Mouse (Mus musculus): Measurements from ENCODE around the gene Irf3. TPM values are rescaled to one million over a fixed set of nuclear protein-coding genes. Genes with fewer than 3 reads are reported as not detected.

Gene Irf3
- polyA plus RNA-seq, 1 experiment from 2014 or later = 90.4 TPM

GRCm38 (mm10) chr7:44959874-44960511, 37.5 kb upstream of the Irf3 start:
- Histone ChIP-seq H3K27ac (no peak overlapping the region), H3K9ac (no peak overlapping the region), H3K4me2 (no peak overlapping the region), H3K9me3 (replicated peaks) (no peaks in the 10 kb centered on the region), H3K36me3 (peaks cover 36% of the 10 kb centered on the region), H3K27me3 (no peaks in the 10 kb centered on the region), H3K4me3 (replicated peaks) (no peak overlapping the region), H3K4me1 (peaks cover 9% of the 10 kb centered on the region)
- 81% methylated on average over 10 of the region's 10 CpGs for WGBS
- no peak for ATAC-seq (replicated peaks; ENCODE audit: low FRiP score)

GRCm38 (mm10) chr7:44960512-44960910, 36.9 kb upstream of the Irf3 start:
- Histone ChIP-seq H3K27ac (no peak overlapping the region), H3K27me3 (no peaks in the 10 kb centered on the region), H3K4me1 (peaks cover 9% of the 10 kb centered on the region), H3K9ac (no peak overlapping the region), H3K9me3 (replicated peaks) (no peaks in the 10 kb centered on the region), H3K4me2 (no peak overlapping the region), H3K4me3 (replicated peaks) (no peak overlapping the region), H3K36me3 (peaks cover 39% of the 10 kb centered on the region)
- WGBS = 82% methylated on average over 13 of the region's 13 CpGs
- ATAC-seq (replicated peaks; ENCODE audit: low FRiP score) = no peak

GRCm38 (mm10) chr7:44962337-44962736, 35.1 kb upstream of the Irf3 start:
- H3K4me2 ChIP-seq = no peak overlapping the region
- H3K4me1 ChIP-seq = peaks cover 7% of the 10 kb centered on the region

GRCm38 (mm10) chr7:44962831-44963230, 34.6 kb upstream of the Irf3 start:
- Histone ChIP-seq H3K27ac (no peak overlapping the region), H3K9me3 (replicated peaks) (no peaks in the 10 kb centered on the region), H3K36me3 (peaks cover 47% of the 10 kb centered on the region), H3K9ac (no peak overlapping the region), H3K4me2 (no peak overlapping the region), H3K4me3 (replicated peaks) (no peak overlapping the region), H3K27me3 (no peaks in the 10 kb centered on the region), H3K4me1 (0 out of 2 replicates have a peak, but pooled peaks cover 3% of the 10 kb centered on the region)
- 92% methylated on average over 5 of the region's 5 CpGs for WGBS
- ATAC-seq (replicated peaks; ENCODE audit: low FRiP score) = no peak

More at GRCm38 (mm10) chr7:44962337-44962736, 35.1 kb upstream of the Irf3 start:
- H3K27me3 ChIP-seq = no peaks in the 10 kb centered on the region
- H3K36me3 ChIP-seq = peaks cover 47% of the 10 kb centered on the region
- no peak overlapping the region for H3K4me3 ChIP-seq (replicated peaks)
- H3K9ac ChIP-seq = no peak overlapping the region
- 74% methylated on average over 8 of the region's 8 CpGs for WGBS
- H3K27ac ChIP-seq = no peak overlapping the region
- ATAC-seq (replicated peaks; ENCODE audit: low FRiP score) = no peak
- H3K9me3 ChIP-seq (replicated peaks) = no peaks in the 10 kb centered on the region

GRCm38 (mm10) chr7:44964990-44965389, 32.5 kb upstream of the Irf3 start:
- Histone ChIP-seq H3K36me3 (peaks cover 43% of the 10 kb centered on the region), H3K27ac (no peak overlapping the region), H3K27me3 (no peaks in the 10 kb centered on the region), H3K4me2 (no peak overlapping the region), H3K9me3 (replicated peaks) (no peaks in the 10 kb centered on the region), H3K9ac (no peak overlapping the region), H3K4me1 (0 out of 2 replicates have a peak, but pooled peaks cover 6% of the 10 kb centered on the region), H3K4me3 (replicated peaks) (no peak overlapping the region)
- WGBS = 96% methylated on average over 13 of the region's 13 CpGs
- no peak for ATAC-seq (replicated peaks; ENCODE audit: low FRiP score)

GRCm38 (mm10) chr7:44965975-44966374, 31.5 kb upstream of the Irf3 start:
- Histone ChIP-seq H3K27ac (no peak overlapping the region), H3K36me3 (peaks cover 42% of the 10 kb centered on the region), H3K9me3 (replicated peaks) (no peaks in the 10 kb centered on the region), H3K4me2 (no peak overlapping the region), H3K27me3 (no peaks in the 10 kb centered on the region), H3K4me1 (peaks cover 9% of the 10 kb centered on the region), H3K9ac (no peak overlapping the region), H3K4me3 (replicated peaks) (no peak overlapping the region)
- 78% methylated on average over 7 of the region's 7 CpGs for WGBS
- no peak for ATAC-seq (replicated peaks; ENCODE audit: low FRiP score)

- no peak overlapping the region for H3K27ac ChIP-seq
- H3K9ac ChIP-seq = no peak overlapping the region
- WGBS = 68% methylated on average over 15 of the region's 15 CpGs
- peaks cover 35% of the 10 kb centered on the region for H3K36me3 ChIP-seq
- peaks cover 14% of the 10 kb centered on the region for H3K4me1 ChIP-seq
- H3K4me2 ChIP-seq = no peak overlapping the region
- no peaks in the 10 kb centered on the region for H3K9me3 ChIP-seq (replicated peaks)
- H3K4me3 ChIP-seq (replicated peaks) = no peak overlapping the region
- ATAC-seq (replicated peaks; ENCODE audit: low FRiP score) = no peak
- H3K27me3 ChIP-seq = no peaks in the 10 kb centered on the region
Measured at GRCm38 (mm10) chr7:44966638-44967037, 30.8 kb upstream of the Irf3 start.

GRCm38 (mm10) chr7:44970231-44970691, 27.2 kb upstream of the Irf3 start:
- Histone ChIP-seq H3K27me3 (no peaks in the 10 kb centered on the region), H3K27ac (peak overlapping the region; percentile 95), H3K9me3 (replicated peaks) (no peaks in the 10 kb centered on the region), H3K4me2 (peak overlapping the region; percentile 84), H3K36me3 (peaks cover 11% of the 10 kb centered on the region), H3K4me3 (replicated peaks) (peak overlapping the region; percentile 67), H3K9ac (peak overlapping the region; percentile 58), H3K4me1 (peaks cover 36% of the 10 kb centered on the region)
- peak; percentile 97 for ATAC-seq (replicated peaks; ENCODE audit: low FRiP score)
- WGBS = under 1% methylated on average over 36 of the region's 36 CpGs

GRCm38 (mm10) chr7:44971142-44971541, 26.3 kb upstream of the Irf3 start:
- Histone ChIP-seq H3K27me3 (no peaks in the 10 kb centered on the region), H3K36me3 (peaks cover 17% of the 10 kb centered on the region), H3K4me1 (peaks cover 38% of the 10 kb centered on the region), H3K9ac (peak overlapping the region; percentile 58), H3K4me3 (replicated peaks) (peak overlapping the region; percentile 67), H3K27ac (no peak overlapping the region), H3K9me3 (replicated peaks) (no peaks in the 10 kb centered on the region), H3K4me2 (peak overlapping the region; percentile 84)
- WGBS = 66% methylated on average over 7 of the region's 7 CpGs
- no peak for ATAC-seq (replicated peaks; ENCODE audit: low FRiP score)

GRCm38 (mm10) chr7:44973415-44974130, 23.9 kb upstream of the Irf3 start:
- Histone ChIP-seq H3K36me3 (peaks cover 35% of the 10 kb centered on the region), H3K9ac (peak overlapping the region; percentile 52), H3K4me2 (peak overlapping the region; percentile 85), H3K4me1 (peaks cover 38% of the 10 kb centered on the region), H3K27me3 (no peaks in the 10 kb centered on the region), H3K9me3 (replicated peaks) (no peaks in the 10 kb centered on the region), H3K27ac (peak overlapping the region; percentile 91), H3K4me3 (replicated peaks) (peak overlapping the region; percentile 56)
- ATAC-seq (replicated peaks; ENCODE audit: low FRiP score) = no peak
- 41% methylated on average over 14 of the region's 14 CpGs for WGBS

GRCm38 (mm10) chr7:44974383-44975116, 22.9 kb upstream of the Irf3 start, which contains the start of gene Cpt1c:
TSS of gene Cpt1c (minus strand) at chr7:44974851.
- Histone ChIP-seq H3K9me3 (replicated peaks) (no peaks in the 10 kb centered on the region), H3K9ac (peak within 1 kb of the TSS; percentile 52), H3K4me1 (peaks cover 36% of the 10 kb centered on the region), H3K27me3 (no peaks in the 10 kb centered on the region), H3K4me3 (replicated peaks) (peak within 1 kb of the TSS; percentile 56), H3K36me3 (peaks cover 45% of the 10 kb centered on the region), H3K27ac (peak within 1 kb of the TSS; percentile 91), H3K4me2 (peak within 1 kb of the TSS; percentile 85)
- under 1% methylated on average over 22 of the region's 22 CpGs for WGBS
- no peak for ATAC-seq (replicated peaks; ENCODE audit: low FRiP score)

- Histone ChIP-seq H3K4me3 (replicated peaks) (peak overlapping the region; percentile 56; the same call in 1 of the 2 replicates), H3K36me3 (peaks cover 50% of the 10 kb centered on the region), H3K4me1 (peaks cover 32% of the 10 kb centered on the region), H3K27me3 (no peaks in the 10 kb centered on the region), H3K9me3 (replicated peaks) (no peaks in the 10 kb centered on the region), H3K27ac (peak overlapping the region; percentile 71), H3K9ac (peak overlapping the region; percentile 2; the same call in 1 of the 2 replicates), H3K4me2 (peak overlapping the region; percentile 85)
- WGBS = 23% methylated on average over 6 of the region's 6 CpGs
- ATAC-seq (replicated peaks; ENCODE audit: low FRiP score) = no peak
Measured at GRCm38 (mm10) chr7:44975117-44975419, 22.4 kb upstream of the Irf3 start.

Measured in kidney, embryonic 15.5 days (tissue).